Mouse (Mus musculus): Measurements from ENCODE around the gene Gsx1. TPM values are rescaled to one million over a fixed set of nuclear protein-coding genes. Genes with fewer than 3 reads are reported as not detected.

Gene Gsx1
- polyA plus RNA-seq, 1 experiment from 2014 or later = not detected

Other genes with a start within 250 kb of the Gsx1 start
- gene Gtf3a, start 240.0 kb upstream of the Gsx1 start, polyA plus RNA-seq (2014; fragmentation: Nextera tagmentation; extraction: Ambion mirVana) = 123 and 127 TPM in 2 replicates
- gene Mtif3, start 224.9 kb upstream of the Gsx1 start, polyA plus RNA-seq (2014; fragmentation: Nextera tagmentation; extraction: Ambion mirVana) = 23.0 and 24.7 TPM in 2 replicates
- gene Lnx2, start 112.1 kb upstream of the Gsx1 start, polyA plus RNA-seq (2014; fragmentation: Nextera tagmentation; extraction: Ambion mirVana) = 17.9 and 18.7 TPM in 2 replicates
- 157 and 163 TPM in 2 replicates for gene Polr1d, start 111.6 kb upstream of the Gsx1 start, polyA plus RNA-seq (2014; fragmentation: Nextera tagmentation; extraction: Ambion mirVana)
- 0.79 and 6.4 TPM in 2 replicates for gene Pdx1, start 81.3 kb downstream of the Gsx1 start, polyA plus RNA-seq (2014; fragmentation: Nextera tagmentation; extraction: Ambion mirVana)
- gene Cdx2, start 118.6 kb downstream of the Gsx1 start, polyA plus RNA-seq (2014; fragmentation: Nextera tagmentation; extraction: Ambion mirVana) = 24.0 and 30.2 TPM in 2 replicates
- gene Urad, start 133.7 kb downstream of the Gsx1 start, polyA plus RNA-seq (2014; fragmentation: Nextera tagmentation; extraction: Ambion mirVana) = 1.6 and 1.7 TPM in 2 replicates
- gene Flt3, start 211.8 kb downstream of the Gsx1 start, polyA plus RNA-seq (2014; fragmentation: Nextera tagmentation; extraction: Ambion mirVana) = 0.15 and 0.19 TPM in 2 replicates
- 75.0 and 83.4 TPM in 2 replicates for gene Pan3, start 241.5 kb downstream of the Gsx1 start, polyA plus RNA-seq (2014; fragmentation: Nextera tagmentation; extraction: Ambion mirVana)

Data from intestine, embryonic 14.5 days (tissue).